Mouse (Mus musculus) heart, embryonic 11.5 days (tissue): ENCODE results near the gene Snrk. TPM values are rescaled to one million over a fixed set of nuclear protein-coding genes. Genes with fewer than 3 reads are reported as not detected.

ENCODE experiments used
- ATAC-seq: fragments of 200-750 bp; cut with Nextera tagmentation; replicated peaks from 2 replicates; pipeline ENCODE4 v1.8.0; 2017; ENCODE audit warnings: moderate library complexity; ENCODE audit not compliant: insufficient number of reproducible peaks, low FRiP score, low TSS enrichment
- H3K27ac ChIP-seq: fragments of 300-500 bp; sonication (generic); 2 replicates; pipeline ENCODE4 v1.5.1; 2014; ENCODE audit warnings: mild to moderate bottlenecking, low read depth, low read length
- H3K27me3 ChIP-seq: fragments of 300-500 bp; sonication (generic); 2 replicates; pipeline ENCODE4 v1.6.1; 2014; ENCODE audit warnings: mild to moderate bottlenecking, low read length, mixed read lengths; ENCODE audit not compliant: control insufficient read depth, insufficient read depth
- H3K36me3 ChIP-seq: fragments of 300-500 bp; sonication (generic); 2 replicates; pipeline ENCODE4 v1.6.1; 2014; ENCODE audit warnings: mild to moderate bottlenecking, low read length, moderate library complexity, mixed read lengths; ENCODE audit not compliant: control insufficient read depth, insufficient read depth
- H3K4me1 ChIP-seq: fragments of 300-500 bp; sonication (generic); 2 replicates; pipeline ENCODE4 v1.6.1; 2014; ENCODE audit warnings: low read length; ENCODE audit not compliant: control insufficient read depth, insufficient read depth
- H3K4me2 ChIP-seq: fragments of 300-500 bp; sonication (generic); 2 replicates; pipeline ENCODE4 v1.6.1; 2014; ENCODE audit warnings: mild to moderate bottlenecking, moderate library complexity
- H3K4me3 ChIP-seq: fragments of 300-500 bp; sonication (generic); 2 replicates; pipeline ENCODE4 v1.5.1; 2014; ENCODE audit warnings: low read depth, low read length
- H3K9ac ChIP-seq: fragments of 300-500 bp; sonication (generic); 2 replicates; pipeline ENCODE4 v1.6.1; 2014; ENCODE audit warnings: mild to moderate bottlenecking, low read depth, low read length, moderate library complexity
- H3K9me3 ChIP-seq: fragments of 300-500 bp; sonication (generic); replicated peaks from 2 replicates; pipeline ENCODE4 v1.6.1; 2016; ENCODE audit warnings: low read length; ENCODE audit not compliant: control insufficient read depth
- WGBS: fragments of 180-500 bp; shearing (Covaris S2); extraction: QIAGEN DNeasy Blood & Tissue Kit; methylation state at CpG from one replicate; pipeline ENCODE4 v1.1.7; 2014; ENCODE audit not compliant: insufficient replicate concordance; 5-methylcytosine and 5-hydroxymethylcytosine counted together
- polyA plus RNA-seq: library from polyadenylated mRNA; unstranded; fragments of >200 nt; fragmentation: Nextera tagmentation; extraction: Ambion mirVana; gene quantifications from 2 replicates; pipeline ENCODE4 v1.2.1, GENCODE M21; 2014

Gene Snrk
- polyA plus RNA-seq, 1 experiment from 2014 or later, result 30.6 TPM

GRCm38 (mm10) chr9:122115552-122115951, 1.5 kb upstream of the Snrk start:
- Histone ChIP-seq H3K27me3 (no peaks in the 10 kb centered on the region), H3K27ac (no peak overlapping the region), H3K4me2 (no peak overlapping the region), H3K36me3 (no peaks in the 10 kb centered on the region), H3K9me3 (no peaks in the 10 kb centered on the region), H3K4me1 (peaks cover 11% of the 10 kb centered on the region), H3K4me3 (no peak overlapping the region), H3K9ac (no peak overlapping the region)
- ATAC-seq, result no peak
- 62% methylated on average over 4 of the region's 4 CpGs for WGBS

- H3K9me3 ChIP-seq, result no peaks in the 10 kb centered on the region
- no peaks in the 10 kb centered on the region for H3K36me3 ChIP-seq
- peaks cover 11% of the 10 kb centered on the region for H3K4me1 ChIP-seq
- no peak overlapping the region for H3K27ac ChIP-seq
- no peak for ATAC-seq
- 50% methylated on average over 1 of the region's 1 CpGs for WGBS
- no peaks in the 10 kb centered on the region for H3K27me3 ChIP-seq
- H3K9ac ChIP-seq, result no peak overlapping the region
- no peak overlapping the region for H3K4me2 ChIP-seq
- no peak overlapping the region for H3K4me3 ChIP-seq
Observed at GRCm38 (mm10) chr9:122116359-122116758, 707 bp upstream of the Snrk start.

DNA sequence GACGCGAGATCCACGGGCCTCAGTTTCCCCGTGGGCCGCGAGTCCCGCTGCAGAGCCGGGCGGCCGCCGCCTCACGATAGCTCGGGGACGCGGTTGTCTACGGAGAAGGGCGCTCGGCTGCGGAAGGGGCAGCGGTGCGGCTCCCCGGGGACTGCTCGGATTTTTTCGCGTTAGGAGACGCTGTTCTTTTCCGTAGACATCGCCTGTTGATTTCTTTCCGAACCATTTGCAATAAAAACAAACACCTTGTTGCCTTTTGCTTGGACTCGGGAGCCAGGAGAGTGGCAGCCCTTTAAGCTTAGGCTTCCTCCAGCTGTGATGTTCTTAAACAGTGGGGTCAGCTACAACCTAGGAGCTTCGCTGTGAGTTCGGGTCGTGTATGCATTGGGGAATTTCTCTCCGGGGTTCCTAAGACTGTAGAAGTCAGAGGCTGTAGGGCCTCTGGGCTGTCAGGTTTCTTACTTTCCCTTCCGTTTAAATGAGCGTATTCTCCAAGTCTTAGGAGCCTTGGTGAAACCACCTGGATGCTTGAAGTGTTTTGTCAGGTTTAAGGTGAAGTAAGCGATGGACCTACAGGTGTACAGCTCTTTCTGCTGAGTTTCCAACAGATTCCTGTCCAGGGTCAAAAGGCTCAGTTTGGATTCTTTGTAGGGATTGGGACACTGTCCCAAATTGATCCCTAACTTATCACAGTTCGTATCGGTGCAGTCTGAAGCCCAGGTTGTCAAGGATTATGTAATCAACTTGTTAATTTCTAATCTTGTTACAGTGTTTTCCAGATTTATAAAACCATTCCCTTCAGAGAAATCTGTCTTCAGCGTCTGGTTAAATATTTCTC, 845 bp downstream of the Snrk start:
- Histone ChIP-seq H3K9ac (peak overlapping the region; percentile 89), H3K27ac (peak overlapping the region; percentile 88), H3K9me3 (no peaks in the 10 kb centered on the region), H3K4me2 (peak overlapping the region; percentile 93), H3K27me3 (no peaks in the 10 kb centered on the region), H3K4me3 (peak overlapping the region; percentile 82), H3K4me1 (peaks cover 11% of the 10 kb centered on the region), H3K36me3 (no peaks in the 10 kb centered on the region)
- WGBS, result 5% methylated on average over 40 of the region's 40 CpGs
- peak; percentile 55; the same call in 1 of the 2 replicates for ATAC-seq

GRCm38 (mm10) chr9:122120089-122120488, 3.0 kb downstream of the Snrk start:
- no peaks in the 10 kb centered on the region for H3K36me3 ChIP-seq
- no peaks in the 10 kb centered on the region for H3K27me3 ChIP-seq
- peaks cover 11% of the 10 kb centered on the region for H3K4me1 ChIP-seq
- no peak overlapping the region for H3K27ac ChIP-seq
- H3K4me2 ChIP-seq, result peak overlapping the region; percentile 48
- no peaks in the 10 kb centered on the region for H3K9me3 ChIP-seq
- no peak for ATAC-seq
- WGBS, result 46% methylated on average over 3 of the region's 3 CpGs
- peak overlapping the region; percentile 19; the same call in 1 of the 2 replicates for H3K4me3 ChIP-seq
- H3K9ac ChIP-seq, result no peak overlapping the region

DNA sequence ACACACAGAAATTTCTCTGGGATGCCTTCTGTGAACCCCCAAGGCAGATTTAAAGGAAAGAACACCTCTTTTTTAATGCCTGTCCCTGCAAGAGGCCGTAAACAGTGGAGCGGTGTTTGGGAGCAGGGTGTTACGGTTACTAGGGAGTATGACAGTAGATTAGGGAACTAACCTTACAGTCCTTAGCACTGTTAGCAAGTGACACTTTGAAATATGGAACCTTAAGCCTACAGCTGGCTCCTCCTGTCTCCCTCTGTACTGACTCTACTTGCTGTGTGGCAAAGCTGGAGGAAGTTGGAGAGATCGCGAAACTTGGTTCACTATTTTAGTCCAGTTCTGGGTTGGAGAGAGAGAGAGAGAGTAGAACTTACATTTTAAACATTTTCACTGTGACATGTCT, 5.0 kb downstream of the Snrk start:
- H3K9me3 ChIP-seq, result no peaks in the 10 kb centered on the region
- no peak overlapping the region for H3K9ac ChIP-seq
- H3K4me2 ChIP-seq, result no peak overlapping the region
- no peak overlapping the region for H3K27ac ChIP-seq
- no peak overlapping the region for H3K4me3 ChIP-seq
- H3K27me3 ChIP-seq, result no peaks in the 10 kb centered on the region
- 91% methylated on average over 5 of the region's 5 CpGs for WGBS
- no peak for ATAC-seq
- H3K4me1 ChIP-seq, result peaks cover 11% of the 10 kb centered on the region
- no peaks in the 10 kb centered on the region for H3K36me3 ChIP-seq

DNA sequence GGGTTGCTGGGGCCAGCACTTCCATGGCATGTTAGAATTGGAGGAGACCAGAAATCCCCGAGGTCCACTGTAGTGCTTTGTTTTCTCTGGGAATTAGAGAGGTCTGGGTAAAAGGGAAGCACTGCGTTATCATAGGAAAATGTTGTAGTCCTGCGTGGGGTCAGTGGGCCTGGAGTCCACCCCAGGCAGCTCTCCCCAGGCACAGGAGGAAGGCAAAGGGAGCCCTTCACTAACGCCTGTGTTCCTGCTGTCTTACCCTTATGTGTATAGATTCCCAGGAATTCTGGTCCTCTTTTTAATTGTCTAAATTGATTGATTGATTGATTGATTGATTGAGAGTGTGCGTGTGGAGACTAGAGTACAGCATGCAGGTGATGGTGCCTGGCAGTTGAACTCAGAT, 6.1 kb downstream of the Snrk start:
- no peak for ATAC-seq
- Histone ChIP-seq H3K36me3 (no peaks in the 10 kb centered on the region), H3K9ac (no peak overlapping the region), H3K27me3 (no peaks in the 10 kb centered on the region), H3K4me3 (no peak overlapping the region), H3K4me1 (peaks cover 8% of the 10 kb centered on the region), H3K27ac (no peak overlapping the region), H3K9me3 (no peaks in the 10 kb centered on the region), H3K4me2 (peak overlapping the region; percentile 17; the same call in 1 of the 2 replicates)
- WGBS, result 60% methylated on average over 5 of the region's 5 CpGs

GRCm38 (mm10) chr9:122125723-122126290, 8.7 kb downstream of the Snrk start:
- Histone ChIP-seq H3K4me3 (no peak overlapping the region), H3K4me2 (no peak overlapping the region), H3K27ac (no peak overlapping the region), H3K4me1 (peaks cover 8% of the 10 kb centered on the region), H3K36me3 (no peaks in the 10 kb centered on the region), H3K9ac (no peak overlapping the region), H3K9me3 (no peaks in the 10 kb centered on the region), H3K27me3 (no peaks in the 10 kb centered on the region)
- ATAC-seq, result no peak
- 62% methylated on average over 5 of the region's 5 CpGs for WGBS

GRCm38 (mm10) chr9:122126790-122127189, 9.7 kb downstream of the Snrk start:
- Histone ChIP-seq H3K27me3 (no peaks in the 10 kb centered on the region), H3K9me3 (no peaks in the 10 kb centered on the region), H3K4me2 (no peak overlapping the region), H3K36me3 (no peaks in the 10 kb centered on the region), H3K4me3 (no peak overlapping the region), H3K4me1 (peaks cover 12% of the 10 kb centered on the region), H3K27ac (no peak overlapping the region), H3K9ac (no peak overlapping the region)
- ATAC-seq, result no peak
- 82% methylated on average over 8 of the region's 8 CpGs for WGBS
